Mouse (Mus musculus) retina, adult 2 months (tissue): ENCODE results near the gene Kcnj15.

Experiments
- DNase-seq: peaks from one replicate; pipeline ENCODE4 v3.0.0-alpha.2; 2012; ENCODE audit warnings: low read depth, low spot score

Kcnj15 gene

GRCm38 (mm10) chr16:95244626-95245303 is 12.6 kb upstream of the Kcnj15 start:
- DNase-seq, result no peak

DNA sequence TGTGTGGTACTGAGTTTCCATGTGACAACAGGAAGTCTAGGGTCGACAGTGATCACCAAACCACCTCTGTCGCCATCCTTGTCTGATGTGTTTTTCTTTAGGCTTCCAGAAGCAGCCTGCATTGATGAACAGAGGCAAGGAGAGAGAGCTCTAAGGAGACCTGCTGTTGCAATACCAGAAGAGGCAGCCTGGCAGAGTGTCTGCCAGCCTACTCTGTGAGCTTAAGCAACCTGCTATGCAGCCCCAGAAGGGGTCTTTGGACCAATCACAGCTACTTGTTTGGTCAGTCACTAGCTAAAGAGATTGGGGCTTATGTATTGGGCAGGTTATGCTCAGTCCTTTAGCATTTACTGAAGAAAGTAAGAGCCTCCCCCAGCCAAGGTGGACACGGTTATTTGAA is 11.9 kb upstream of the Kcnj15 start:
- no peak for DNase-seq

DNA sequence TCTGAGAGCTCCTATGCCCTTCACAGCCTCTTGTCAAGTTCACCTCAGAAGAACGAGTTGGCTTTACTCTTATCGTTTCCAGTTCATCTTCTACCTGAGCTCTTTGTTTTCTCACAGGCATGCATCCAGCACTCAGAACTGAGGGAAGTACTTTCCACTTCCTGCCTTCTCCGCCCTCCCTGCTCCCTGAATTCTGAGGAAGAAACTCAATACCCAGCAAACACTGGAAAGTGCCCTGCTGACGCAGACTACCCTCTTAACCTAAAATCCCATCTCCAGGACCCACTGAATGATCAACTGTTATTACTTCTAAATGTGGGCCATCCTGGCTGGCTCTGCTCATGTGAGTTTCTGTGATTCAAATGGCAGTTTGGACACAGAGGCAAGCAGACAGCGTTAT is 8.7 kb upstream of the Kcnj15 start:
- no peak for DNase-seq

GRCm38 (mm10) chr16:95256648-95257047 is 710 bp upstream of the Kcnj15 start:
- no peak for DNase-seq

DNA sequence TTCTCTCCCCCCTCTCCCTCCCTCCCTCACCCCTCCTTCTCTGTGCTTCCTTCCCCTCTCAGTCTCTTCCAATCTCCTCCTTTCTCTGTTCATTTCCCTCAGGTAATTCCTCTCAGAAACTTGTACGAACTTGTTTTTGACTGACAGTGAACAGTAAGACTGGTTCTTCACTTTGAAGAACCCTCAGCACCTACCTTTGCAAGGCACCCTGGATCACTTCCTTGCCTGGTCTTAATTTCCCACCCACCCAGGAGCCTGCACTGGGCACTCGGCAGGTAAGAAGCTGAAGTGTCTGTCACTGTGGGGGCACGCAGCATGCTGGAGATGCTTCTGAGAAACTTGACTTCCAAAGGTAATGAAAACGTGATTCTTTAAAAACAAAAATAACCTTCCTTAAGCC is 742 bp downstream of the Kcnj15 start:
- DNase-seq, result no peak

- no peak for DNase-seq
These were observed 2.1 kb downstream of the Kcnj15 start for GRCm38 (mm10) chr16:95259505-95259904.

GRCm38 (mm10) chr16:95260693-95261092 is 3.3 kb downstream of the Kcnj15 start:
- no peak for DNase-seq

GRCm38 (mm10) chr16:95261807-95262206 is 4.4 kb downstream of the Kcnj15 start:
- no peak for DNase-seq

DNA sequence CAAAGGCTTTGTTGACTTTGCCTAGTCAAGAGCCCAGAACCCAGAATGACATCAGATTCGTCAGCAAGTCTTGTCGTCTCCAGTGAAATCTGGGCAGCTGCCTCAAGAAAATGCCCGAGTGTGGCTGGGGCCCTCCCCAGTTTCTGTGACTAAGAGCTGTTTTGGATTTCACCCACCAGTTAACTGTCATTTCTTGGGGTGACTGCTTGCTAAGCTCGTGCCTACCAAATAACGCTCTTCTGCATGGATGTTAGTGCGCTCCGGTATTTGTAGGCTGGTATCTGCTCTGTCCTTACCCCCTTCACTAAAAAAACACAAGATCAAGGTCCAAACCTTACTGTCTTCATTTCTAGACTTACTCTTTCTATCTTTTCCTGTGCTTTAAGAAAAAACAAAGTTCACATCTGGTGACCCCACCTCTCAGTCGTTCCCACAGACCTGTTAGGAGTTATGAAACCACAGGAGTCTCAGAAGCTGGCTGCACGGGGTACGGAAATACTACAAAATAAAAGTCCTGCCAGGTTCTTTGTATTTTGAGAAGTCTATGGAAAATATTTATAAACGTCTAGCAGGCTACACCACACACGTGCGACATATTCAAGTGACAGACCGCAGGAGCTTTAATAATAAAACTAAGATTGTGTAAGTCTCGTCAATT is 5.5 kb downstream of the Kcnj15 start:
- no peak for DNase-seq

DNA sequence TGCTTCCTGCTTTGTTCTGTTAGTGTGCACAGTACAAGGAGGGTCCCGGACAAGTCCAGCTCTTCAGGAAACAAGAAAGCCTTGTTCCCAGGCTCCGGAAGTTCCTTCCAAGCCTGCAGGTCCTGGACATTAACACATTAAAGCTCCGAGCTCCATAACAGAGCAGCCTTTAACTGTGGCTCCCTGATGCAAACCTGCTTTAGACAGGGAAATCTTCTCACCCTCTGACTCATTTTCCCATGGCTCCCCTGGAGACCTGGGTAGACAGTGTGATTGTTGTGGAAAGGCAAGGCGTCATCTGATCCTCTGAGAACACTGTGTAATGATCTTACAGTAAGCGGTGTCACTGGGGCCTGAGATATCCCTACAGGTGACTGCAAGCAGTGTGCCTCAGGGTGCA is 7.0 kb downstream of the Kcnj15 start:
- no peak for DNase-seq

DNA sequence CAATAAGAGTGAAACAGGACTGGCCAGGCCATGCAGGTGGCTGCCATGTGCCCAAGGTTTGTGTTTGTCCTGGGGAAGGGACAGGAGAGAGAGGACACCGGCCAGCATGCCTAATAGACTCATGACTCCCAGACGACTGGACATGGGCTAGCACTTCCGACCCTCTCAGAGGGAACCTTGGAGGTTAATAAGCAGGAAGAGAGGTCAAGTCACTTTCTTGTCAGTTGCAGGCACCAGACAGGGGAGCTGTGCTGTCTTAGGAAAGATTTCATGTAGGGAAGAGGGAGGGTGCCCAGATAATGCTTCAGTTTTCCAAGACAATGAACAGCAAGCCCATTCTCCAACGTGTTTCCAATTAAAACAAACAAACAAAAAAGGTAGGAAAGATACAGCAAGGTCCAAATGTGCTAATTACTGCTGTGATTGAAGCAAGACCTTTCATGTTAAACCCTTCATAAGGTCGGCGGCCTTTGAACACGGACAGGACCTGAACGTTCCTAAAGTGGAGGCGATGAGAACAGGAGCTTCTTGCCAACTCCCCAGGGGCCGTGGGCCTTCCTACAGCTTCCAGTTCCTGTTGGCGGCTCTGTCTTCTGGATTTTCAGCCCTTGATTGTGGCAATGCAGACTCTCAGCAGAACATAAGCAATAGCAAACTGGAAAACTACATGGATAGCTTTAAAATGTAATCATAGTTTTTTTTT is 10.3 kb downstream of the Kcnj15 start:
- DNase-seq, result no peak

GRCm38 (mm10) chr16:95269610-95270009 is 12.3 kb downstream of the Kcnj15 start:
- no peak for DNase-seq

- DNase-seq, result no peak
These were observed 15.7 kb downstream of the Kcnj15 start for GRCm38 (mm10) chr16:95273101-95273500.

GRCm38 (mm10) chr16:95275713-95276502 is 18.6 kb downstream of the Kcnj15 start:
- no peak for DNase-seq

- no peak for DNase-seq
These were observed 21.7 kb downstream of the Kcnj15 start for GRCm38 (mm10) chr16:95279015-95279414.

DNA sequence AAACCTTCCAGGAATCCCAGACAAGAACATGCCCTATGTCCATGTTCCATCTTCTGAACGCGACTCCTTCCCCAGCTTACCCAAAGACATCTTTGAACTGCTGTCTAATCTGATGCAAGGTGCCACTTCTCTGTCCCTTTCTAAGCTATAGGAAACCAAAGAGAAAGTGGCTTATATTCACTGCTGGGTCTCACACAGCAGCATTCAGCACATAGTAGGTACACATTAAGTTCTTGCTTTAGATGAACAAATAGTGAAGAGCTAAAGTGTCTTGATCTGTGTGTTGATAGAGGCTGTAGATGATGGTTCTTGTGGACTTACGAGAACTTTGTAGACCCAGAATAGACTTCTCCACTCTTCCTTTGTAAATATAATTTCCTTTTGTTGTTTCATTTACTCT is 23.0 kb downstream of the Kcnj15 start:
- DNase-seq, result no peak

DNA sequence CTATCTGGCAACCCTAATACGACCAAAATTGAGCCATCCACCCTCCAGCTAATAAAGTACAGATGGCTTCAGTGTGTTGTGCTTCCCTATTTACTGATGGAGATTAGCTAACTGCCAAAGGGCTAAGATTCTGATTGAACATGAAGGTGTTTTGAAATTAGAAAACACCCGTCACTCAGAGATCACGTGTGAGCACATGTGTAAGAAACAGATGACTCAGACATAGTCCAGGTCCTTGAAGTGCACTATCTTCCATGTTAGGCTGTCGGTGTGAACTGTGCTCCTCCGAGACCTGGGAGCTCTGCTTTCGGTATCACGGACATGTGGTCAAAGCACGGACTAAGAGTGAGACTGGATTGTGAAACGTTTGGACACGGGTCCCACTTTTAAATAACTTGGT is 26.0 kb downstream of the Kcnj15 start:
- no peak for DNase-seq

GRCm38 (mm10) chr16:95284085-95284727 is 26.8 kb downstream of the Kcnj15 start:
- no peak for DNase-seq

DNA sequence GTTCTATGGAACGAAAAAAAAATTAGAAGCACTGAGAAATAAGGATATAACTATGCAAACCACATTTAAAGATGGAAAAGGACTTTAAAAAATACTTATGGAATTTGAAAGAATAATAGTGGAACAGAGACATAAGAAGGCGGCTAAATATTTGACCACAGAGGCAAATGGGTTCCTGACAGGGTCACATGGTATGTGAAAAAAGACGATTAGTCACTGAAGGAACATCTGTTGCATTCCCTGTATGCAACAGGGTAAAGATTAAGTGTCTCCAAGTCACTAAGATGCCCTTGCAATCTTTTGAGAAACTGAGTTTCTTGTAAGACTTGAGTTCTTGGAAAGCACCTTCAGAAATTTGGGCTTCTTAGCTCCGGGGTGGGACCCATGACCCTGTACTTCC is 27.7 kb downstream of the Kcnj15 start:
- no peak for DNase-seq

DNA sequence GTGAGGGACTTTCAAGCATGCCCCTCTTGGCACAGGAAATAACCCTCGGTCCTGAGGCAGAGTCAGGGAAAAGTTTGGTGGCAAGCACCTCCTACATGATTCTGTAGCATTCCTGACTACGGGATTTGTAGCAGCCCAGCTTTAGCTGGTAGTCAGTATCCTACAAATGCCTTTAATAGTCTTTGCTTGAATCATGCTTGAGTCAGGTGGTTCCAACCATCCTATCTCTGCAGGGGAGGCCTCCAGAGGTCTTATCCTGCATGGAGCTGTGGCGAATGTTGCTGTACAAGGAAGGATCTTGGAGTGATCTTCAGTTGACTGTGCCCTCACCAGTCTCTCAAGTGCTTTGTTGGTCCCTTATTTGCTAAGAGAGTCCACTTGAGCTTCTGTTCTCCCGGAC is 28.4 kb downstream of the Kcnj15 start:
- DNase-seq, result no peak

DNA sequence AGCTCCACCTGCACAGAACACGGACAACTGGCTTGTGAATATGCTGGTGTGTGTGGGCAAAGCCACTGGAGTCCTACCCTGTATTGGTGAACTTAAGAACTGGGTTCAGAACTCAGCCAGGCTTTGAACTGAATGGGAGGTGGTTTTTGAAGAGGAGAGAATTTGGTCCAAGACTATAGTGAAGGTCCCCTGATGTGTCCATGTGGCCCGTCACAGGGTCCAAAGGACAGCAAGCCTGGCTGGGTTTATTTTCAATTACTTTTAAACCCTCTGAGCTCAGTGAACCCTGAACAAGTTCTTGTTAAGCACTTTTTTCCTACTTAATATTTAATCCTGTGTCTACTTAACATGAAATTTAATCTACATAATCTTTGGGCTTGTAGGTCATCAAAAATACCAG is 30.3 kb downstream of the Kcnj15 start:
- no peak for DNase-seq

- DNase-seq, result no peak
These were observed 32.0 kb downstream of the Kcnj15 start for GRCm38 (mm10) chr16:95289375-95289774.
